In the genomic region with DNA sequence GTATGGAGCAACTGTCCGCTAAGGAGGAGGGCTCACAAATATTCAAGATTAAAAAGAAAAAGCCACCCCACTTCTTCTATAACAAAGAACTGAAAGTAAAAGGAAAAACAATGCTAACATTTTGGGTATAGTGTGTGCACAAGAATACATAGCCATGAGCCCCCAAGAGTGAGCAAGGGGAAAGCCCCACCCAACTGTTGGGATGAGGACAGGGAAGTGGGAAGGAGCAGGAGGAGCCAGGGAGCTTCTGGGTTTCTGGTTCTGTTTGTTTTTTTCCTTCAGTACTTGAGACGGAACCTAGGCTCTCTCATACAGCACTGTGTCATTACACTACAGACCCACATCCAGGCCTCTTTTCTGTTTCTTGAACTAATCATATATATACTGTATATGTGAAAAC, we compare ENCODE assay signal across 10 mouse cellular contexts. TPM values are rescaled to one million over a fixed set of nuclear protein-coding genes. Genes with fewer than 3 reads are reported as not detected.
DNase-seq lines count a peak whose midpoint lies in the region; ATAC-seq and TF ChIP-seq lines count a peak whose summit lies in the region.
"Had no signal": no experiment of that assay in that cellular context is flagged by ENCODE, and none has a peak within 500 bp of the region (broad histone marks: within the 10 kb centered on the region; RNA-seq: fewer than 3 reads in every experiment).

No protein-coding gene starts in this region.

- WGBS in heart, embryonic 15.5 days, result 77% methylated on average over 2 of the region's 2 CpGs
- WGBS in spleen, adult 2 months, result 81% methylated on average over 2 of the region's 2 CpGs
- WGBS in limb, embryonic 13.5 days, result 85% methylated on average over 2 of the region's 2 CpGs
- 74% methylated on average over 2 of the region's 2 CpGs for WGBS in stomach, embryonic 15.5 days
- WGBS in hindbrain, postnatal 0 days, result 83% methylated on average over 2 of the region's 2 CpGs
- 83% methylated on average over 2 of the region's 2 CpGs for WGBS in hindbrain, embryonic 12.5 days

- no peaks in the 10 kb centered on the region for H3K36me3 ChIP-seq in heart, embryonic 15.5 days
- H3K36me3 ChIP-seq in spleen, adult 2 months (ENCODE audit: control insufficient read depth, insufficient read depth, low read length), result no peaks in the 10 kb centered on the region; the same call in 1 of the 2 replicates
- H3K36me3 ChIP-seq in limb, embryonic 13.5 days, result no peaks in the 10 kb centered on the region
- H3K36me3 ChIP-seq in stomach, embryonic 15.5 days, result no peaks in the 10 kb centered on the region
- no peaks in the 10 kb centered on the region for H3K36me3 ChIP-seq in hindbrain, postnatal 0 days (ENCODE audit: insufficient read depth, low read length)
- no peaks in the 10 kb centered on the region for H3K36me3 ChIP-seq in hindbrain, embryonic 12.5 days
- H3K36me3 ChIP-seq: neural tube, embryonic 13.5 days had no signal

- no peak for TF ChIP-seq CTCF in spleen, adult 2 months (IDR thresholded peaks at IDR 0.05; ENCODE audit: extremely low read depth, insufficient read depth, insufficient read length, insufficient replicate concordance)
- TF ChIP-seq CTCF in hindbrain, postnatal 0 days (IDR thresholded peaks at IDR 0.05; ENCODE audit: low read depth), result no peak

- H3K4me3 ChIP-seq in heart, embryonic 15.5 days, result no peak overlapping the region
- no peak overlapping the region for H3K4me3 ChIP-seq in spleen, adult 2 months (ENCODE audit: extremely low read depth, insufficient read depth, insufficient read length)
- H3K4me3 ChIP-seq in limb, embryonic 13.5 days, result no peak overlapping the region
- H3K4me3 ChIP-seq in stomach, embryonic 15.5 days (replicated peaks), result no peak overlapping the region; the same call in 1 of the 2 replicates
- H3K4me3 ChIP-seq in hindbrain, postnatal 0 days (ENCODE audit: low read length), result no peak overlapping the region
- H3K4me3 ChIP-seq in hindbrain, embryonic 12.5 days, result no peak overlapping the region
- H3K4me3 ChIP-seq: neural tube, embryonic 13.5 days had no signal

- H3K27me3 ChIP-seq in heart, embryonic 15.5 days, result no peaks in the 10 kb centered on the region
- no peaks in the 10 kb centered on the region for H3K27me3 ChIP-seq in spleen, adult 2 months (ENCODE audit: control insufficient read depth, insufficient read depth, low read length)
- H3K27me3 ChIP-seq in limb, embryonic 13.5 days, result no peaks in the 10 kb centered on the region
- H3K27me3 ChIP-seq in stomach, embryonic 15.5 days (replicated peaks), result no peaks in the 10 kb centered on the region
- no peaks in the 10 kb centered on the region for H3K27me3 ChIP-seq in hindbrain, postnatal 0 days (ENCODE audit: insufficient read depth, low read length)
- H3K27me3 ChIP-seq in hindbrain, embryonic 12.5 days, result no peaks in the 10 kb centered on the region
- H3K27me3 ChIP-seq: neural tube, embryonic 13.5 days had no signal

- no peak for TF ChIP-seq POLR2A in spleen, adult 2 months (IDR thresholded peaks at IDR 0.05; ENCODE audit: low read depth, low read length)

- H3K27ac ChIP-seq in heart, embryonic 15.5 days, result peak overlapping the region; percentile 85
- H3K27ac ChIP-seq in spleen, adult 2 months (ENCODE audit: insufficient read depth, low read length), result 0 out of 2 replicates have a peak overlapping the region, but pooled peaks have one; percentile 2
- peak overlapping the region; percentile 70; the same call in 1 of the 2 replicates for H3K27ac ChIP-seq in limb, embryonic 13.5 days
- peak overlapping the region; percentile 82 for H3K27ac ChIP-seq in stomach, embryonic 15.5 days
- H3K27ac ChIP-seq in hindbrain, postnatal 0 days, result no peak overlapping the region
- no peak overlapping the region for H3K27ac ChIP-seq in hindbrain, embryonic 12.5 days
- H3K27ac ChIP-seq: neural tube, embryonic 13.5 days had no signal

- DNase-seq in heart, postnatal 10 days, result no peak
- no peak for DNase-seq in spleen, adult 2 months (ENCODE audit: low read depth in 1 of 2, low spot score in 2 of 2)
- DNase-seq in spleen, postnatal 36 days (ENCODE audit: low spot score in 2 of 2), result no peak
- no peak for DNase-seq in hindbrain, postnatal 0 days (ENCODE audit: low spot score)

- H3K9me3 ChIP-seq in heart, embryonic 15.5 days (replicated peaks), result no peaks in the 10 kb centered on the region
- no peaks in the 10 kb centered on the region for H3K9me3 ChIP-seq in limb, embryonic 13.5 days
- H3K9me3 ChIP-seq in stomach, embryonic 15.5 days, result no peaks in the 10 kb centered on the region
- no peaks in the 10 kb centered on the region for H3K9me3 ChIP-seq in hindbrain, postnatal 0 days (ENCODE audit: low read length)
- no peaks in the 10 kb centered on the region for H3K9me3 ChIP-seq in hindbrain, embryonic 12.5 days (replicated peaks)
- H3K9me3 ChIP-seq: neural tube, embryonic 13.5 days had no signal

- H3K4me2 ChIP-seq in heart, embryonic 15.5 days, result peak overlapping the region; percentile 55
- H3K4me2 ChIP-seq in limb, embryonic 13.5 days (replicated peaks), result no peak overlapping the region
- H3K4me2 ChIP-seq in stomach, embryonic 15.5 days, result peak overlapping the region; percentile 43; the same call in 1 of the 2 replicates
- H3K4me2 ChIP-seq in hindbrain, postnatal 0 days (ENCODE audit: low read depth, low read length), result no peak overlapping the region
- H3K4me2 ChIP-seq in hindbrain, embryonic 12.5 days (replicated peaks), result no peak overlapping the region
- H3K4me2 ChIP-seq: neural tube, embryonic 13.5 days had no signal

- ATAC-seq in heart, embryonic 15.5 days (replicated peaks; ENCODE audit: insufficient number of reproducible peaks, insufficient read depth, low FRiP score, low read depth), result no peak
- no peak for ATAC-seq in limb, embryonic 13.5 days (ENCODE audit: low FRiP score, low read depth)
- ATAC-seq in stomach, embryonic 15.5 days (ENCODE audit: insufficient read depth, low FRiP score, low read depth), result no peak
- ATAC-seq in hindbrain, postnatal 0 days, result no peak
- no peak for ATAC-seq in hindbrain, embryonic 12.5 days (ENCODE audit: low FRiP score)
- ATAC-seq: forebrain, embryonic 16.5 days had no signal

- peaks cover 67% of the 10 kb centered on the region for H3K4me1 ChIP-seq in heart, embryonic 15.5 days (replicated peaks)
- peaks cover 38% of the 10 kb centered on the region for H3K4me1 ChIP-seq in spleen, adult 2 months (ENCODE audit: control insufficient read depth, insufficient read depth, insufficient read length)
- H3K4me1 ChIP-seq in limb, embryonic 13.5 days, result peaks cover 44% of the 10 kb centered on the region
- peaks cover 32% of the 10 kb centered on the region for H3K4me1 ChIP-seq in stomach, embryonic 15.5 days
- no peaks in the 10 kb centered on the region for H3K4me1 ChIP-seq in hindbrain, postnatal 0 days (ENCODE audit: insufficient read depth, low read length)
- peaks cover 10% of the 10 kb centered on the region for H3K4me1 ChIP-seq in hindbrain, embryonic 12.5 days

- no peak overlapping the region for H3K9ac ChIP-seq in heart, embryonic 15.5 days
- no peak overlapping the region for H3K9ac ChIP-seq in limb, embryonic 13.5 days
- H3K9ac ChIP-seq in stomach, embryonic 15.5 days, result no peak overlapping the region
- no peak overlapping the region for H3K9ac ChIP-seq in hindbrain, postnatal 0 days (replicated peaks; ENCODE audit: low read length)
- H3K9ac ChIP-seq in hindbrain, embryonic 12.5 days, result no peak overlapping the region
- H3K9ac ChIP-seq: neural tube, embryonic 13.5 days had no signal

- intact Hi-C loops in heart, postnatal 10 days (cut with DNase I), result loop anchor here (2.0 kb wide), 1 partner anchor 31 kb away; a partner anchor contains a TSS

RNA-seq across cellular contexts. Expression of a gene that starts 31.1 kb away (rescaled TPM):
- 59.3 and 75.3 TPM in 2 replicates for polyA plus RNA-seq in heart, embryonic 15.5 days (2015; fragmentation: Nextera tagmentation; extraction: Ambion mirVana)
- total RNA-seq in heart, postnatal 10 days (2021), result 100 to 1,000 TPM; 162 to 168 TPM
- polyA plus RNA-seq in spleen, adult 2 months (2012; rRNA removed), result 27.4 and 27.6 TPM in 2 replicates
- polyA plus RNA-seq in limb, embryonic 13.5 days (2015; fragmentation: Nextera tagmentation; extraction: Ambion mirVana), result 51.8 and 53.3 TPM in 2 replicates
- 64.0 and 69.1 TPM in 2 replicates for polyA plus RNA-seq in stomach, embryonic 15.5 days (2015; fragmentation: Nextera tagmentation; extraction: Ambion mirVana)
- total RNA-seq in hindbrain, postnatal 0 days (2014; rRNA removed), result 18.7 and 19.5 TPM in 2 replicates
- 19.3 and 20.0 TPM in 2 replicates for polyA plus RNA-seq in hindbrain, postnatal 0 days (2015; fragmentation: Nextera tagmentation; extraction: Ambion mirVana)
- 46.9 and 47.7 TPM in 2 replicates for polyA plus RNA-seq in hindbrain, embryonic 12.5 days (2016; fragmentation: Nextera tagmentation; extraction: Ambion mirVana)

Comparison
In these comparisons a context has a peak if more than half of its experiments do, and no peak if none do; other contexts are left out.
1. H3K27ac ChIP-seq: peak in heart, embryonic 15.5 days (single experiment), spleen, adult 2 months (single experiment), limb, embryonic 13.5 days (single experiment) and stomach, embryonic 15.5 days (single experiment); none in hindbrain, postnatal 0 days (single experiment) and hindbrain, embryonic 12.5 days (single experiment).
2. H3K4me2 ChIP-seq: peak in heart, embryonic 15.5 days (single experiment) and stomach, embryonic 15.5 days (single experiment); none in limb, embryonic 13.5 days (single experiment), hindbrain, postnatal 0 days (single experiment) and hindbrain, embryonic 12.5 days (single experiment).